Mouse (Mus musculus) midbrain, embryonic 14.5 days (tissue): Measurements from ENCODE around the gene Flrt1. TPM values are rescaled to one million over a fixed set of nuclear protein-coding genes. Genes with fewer than 3 reads are reported as not detected.

ENCODE experiments used
- ATAC-seq: fragments of 200-750 bp; cut with Nextera tagmentation; 2 replicates; pipeline ENCODE4 v1.8.0; 2017; ENCODE audit warnings: moderate number of reproducible peaks, moderate library complexity; ENCODE audit not compliant: low FRiP score, low TSS enrichment
- DNase-seq: peaks from one replicate; pipeline ENCODE4 v3.0.0-alpha.2; 2015
- H3K27ac ChIP-seq: fragments of 300-500 bp; sonication (generic); replicated peaks from 2 replicates; pipeline ENCODE4 v1.5.1; 2014; ENCODE audit warnings: mild to moderate bottlenecking, low read depth, low read length, moderate library complexity
- H3K27me3 ChIP-seq: fragments of 300-500 bp; sonication (generic); 2 replicates; pipeline ENCODE4 v1.6.1; 2014; ENCODE audit warnings: low read length, control low read depth, mixed read lengths; ENCODE audit not compliant: control insufficient read depth, insufficient read depth
- H3K36me3 ChIP-seq: fragments of 300-500 bp; sonication (generic); 2 replicates; pipeline ENCODE4 v1.6.1; 2014; ENCODE audit warnings: low read length, control low read depth; ENCODE audit not compliant: control insufficient read depth, insufficient read depth
- H3K4me1 ChIP-seq: fragments of 300-500 bp; sonication (generic); 2 replicates; pipeline ENCODE4 v1.6.1; 2014; ENCODE audit warnings: mild to moderate bottlenecking, antibody characterized with exemption, low read length, control low read depth; ENCODE audit not compliant: control insufficient read depth, insufficient read depth
- H3K4me2 ChIP-seq: fragments of 300-500 bp; sonication (generic); 2 replicates; pipeline ENCODE4 v1.6.1; 2014; ENCODE audit warnings: mild to moderate bottlenecking, low read length, moderate library complexity
- H3K4me3 ChIP-seq: fragments of 300-500 bp; sonication (generic); replicated peaks from 2 replicates; pipeline ENCODE4 v1.5.1; 2014; ENCODE audit warnings: low read depth, low read length
- H3K9ac ChIP-seq: fragments of 300-500 bp; sonication (generic); replicated peaks from 2 replicates; pipeline ENCODE4 v1.6.1; 2014; ENCODE audit warnings: mild to moderate bottlenecking, low read length, moderate library complexity
- H3K9me3 ChIP-seq: fragments of 300-500 bp; sonication (generic); 2 replicates; pipeline ENCODE4 v1.6.1; 2016; ENCODE audit warnings: low read length, control low read depth, mixed read lengths; ENCODE audit not compliant: control insufficient read depth
- WGBS: fragments of 180-500 bp; shearing (Covaris S2); extraction: QIAGEN DNeasy Blood & Tissue Kit; methylation state at CpG from one replicate; pipeline ENCODE4 v1.1.7; 2014; 5-methylcytosine and 5-hydroxymethylcytosine counted together
- polyA plus RNA-seq: library from polyadenylated mRNA; unstranded; fragments of >200 nt; fragmentation: Nextera tagmentation; extraction: Ambion mirVana; gene quantifications from 2 replicates; pipeline ENCODE4 v1.2.1, GENCODE M21; 2014

Flrt1 gene
- polyA plus RNA-seq, 1 experiment from 2014 or later, result 10.2 TPM

GRCm38 (mm10) chr19:7113574-7113973 is 8.0 kb upstream of the Flrt1 start:
- no peaks in the 10 kb centered on the region for H3K36me3 ChIP-seq
- peaks cover 56% of the 10 kb centered on the region for H3K4me1 ChIP-seq
- DNase-seq, result peak; percentile 66
- ATAC-seq, result no peak
- H3K27ac ChIP-seq, result peak overlapping the region; percentile 63
- no peaks in the 10 kb centered on the region for H3K9me3 ChIP-seq
- no peak overlapping the region for H3K4me3 ChIP-seq
- peak overlapping the region; percentile 18; the same call in 1 of the 2 replicates for H3K9ac ChIP-seq
- 0 out of 2 replicates have a peak, but pooled peaks cover 4% of the 10 kb centered on the region for H3K27me3 ChIP-seq
- 10% methylated on average over 14 of the region's 14 CpGs for WGBS
- H3K4me2 ChIP-seq, result no peak overlapping the region

GRCm38 (mm10) chr19:7112628-7113027 is 7.1 kb upstream of the Flrt1 start:
- no peak overlapping the region for H3K27ac ChIP-seq
- no peaks in the 10 kb centered on the region for H3K9me3 ChIP-seq
- H3K36me3 ChIP-seq, result no peaks in the 10 kb centered on the region
- no peak overlapping the region for H3K4me2 ChIP-seq
- no peak overlapping the region for H3K4me3 ChIP-seq
- no peak for ATAC-seq
- 0 out of 2 replicates have a peak, but pooled peaks cover 4% of the 10 kb centered on the region for H3K27me3 ChIP-seq
- H3K9ac ChIP-seq, result no peak overlapping the region
- DNase-seq, result peak; percentile 37
- peaks cover 56% of the 10 kb centered on the region for H3K4me1 ChIP-seq
- 13% methylated on average over 3 of the region's 3 CpGs for WGBS

GRCm38 (mm10) chr19:7111710-7112109 is 6.2 kb upstream of the Flrt1 start:
- no peaks in the 10 kb centered on the region for H3K9me3 ChIP-seq
- H3K27ac ChIP-seq, result no peak overlapping the region
- H3K4me2 ChIP-seq, result no peak overlapping the region
- H3K4me3 ChIP-seq, result no peak overlapping the region
- H3K27me3 ChIP-seq, result 0 out of 2 replicates have a peak, but pooled peaks cover 4% of the 10 kb centered on the region
- WGBS, result 69% methylated on average over 4 of the region's 4 CpGs
- no peak for ATAC-seq
- no peak for DNase-seq
- H3K9ac ChIP-seq, result no peak overlapping the region
- peaks cover 51% of the 10 kb centered on the region for H3K4me1 ChIP-seq
- H3K36me3 ChIP-seq, result no peaks in the 10 kb centered on the region

GRCm38 (mm10) chr19:7111309-7111708 is 5.8 kb upstream of the Flrt1 start:
- no peaks in the 10 kb centered on the region for H3K36me3 ChIP-seq
- no peaks in the 10 kb centered on the region for H3K27me3 ChIP-seq
- DNase-seq (no peak), ATAC-seq (no peak)
- peaks cover 47% of the 10 kb centered on the region for H3K4me1 ChIP-seq
- no peak overlapping the region for H3K4me2 ChIP-seq
- H3K27ac ChIP-seq, result no peak overlapping the region
- no peak overlapping the region for H3K4me3 ChIP-seq
- no peak overlapping the region for H3K9ac ChIP-seq
- WGBS, result 74% methylated on average over 6 of the region's 6 CpGs
- no peaks in the 10 kb centered on the region for H3K9me3 ChIP-seq

GRCm38 (mm10) chr19:7110875-7111274 is 5.3 kb upstream of the Flrt1 start:
- Histone ChIP-seq H3K4me3 (no peak overlapping the region), H3K4me1 (peaks cover 43% of the 10 kb centered on the region), H3K27me3 (no peaks in the 10 kb centered on the region), H3K9ac (0 out of 2 replicates have a peak overlapping the region, but pooled peaks have one; percentile 1), H3K36me3 (no peaks in the 10 kb centered on the region), H3K27ac (no peak overlapping the region), H3K4me2 (no peak overlapping the region), H3K9me3 (no peaks in the 10 kb centered on the region)
- no peak for ATAC-seq
- DNase-seq, result peak; percentile 31
- 43% methylated on average over 6 of the region's 6 CpGs for WGBS

- H3K27ac ChIP-seq, result no peak overlapping the region
- no peaks in the 10 kb centered on the region for H3K27me3 ChIP-seq
Measured at GRCm38 (mm10) chr19:7110097-7110496, 4.6 kb upstream of the Flrt1 start.

GRCm38 (mm10) chr19:7108114-7108905 is 2.8 kb upstream of the Flrt1 start:
- Histone ChIP-seq H3K27ac (no peak overlapping the region), H3K27me3 (no peaks in the 10 kb centered on the region), H3K9me3 (no peaks in the 10 kb centered on the region), H3K4me3 (no peak overlapping the region), H3K4me1 (peaks cover 44% of the 10 kb centered on the region), H3K9ac (no peak overlapping the region), H3K36me3 (no peaks in the 10 kb centered on the region), H3K4me2 (no peak overlapping the region)
- ATAC-seq (no peak), DNase-seq (peak; percentile 69)
- WGBS, result 49% methylated on average over 6 of the region's 6 CpGs

More at GRCm38 (mm10) chr19:7110097-7110496, 4.6 kb upstream of the Flrt1 start:
- Histone ChIP-seq H3K9me3 (no peaks in the 10 kb centered on the region), H3K4me2 (no peak overlapping the region), H3K4me1 (peaks cover 43% of the 10 kb centered on the region), H3K36me3 (no peaks in the 10 kb centered on the region), H3K9ac (no peak overlapping the region), H3K4me3 (no peak overlapping the region)
- 7% methylated on average over 5 of the region's 5 CpGs for WGBS
- DNase-seq (no peak), ATAC-seq (no peak)

- H3K4me3 ChIP-seq, result no peak overlapping the region
- no peak for ATAC-seq
- peaks cover 46% of the 10 kb centered on the region for H3K4me1 ChIP-seq
- H3K27ac ChIP-seq, result no peak overlapping the region
- 85% methylated on average over 4 of the region's 4 CpGs for WGBS
- no peak for DNase-seq
- no peaks in the 10 kb centered on the region for H3K36me3 ChIP-seq
- H3K4me2 ChIP-seq, result no peak overlapping the region
- H3K9me3 ChIP-seq, result no peaks in the 10 kb centered on the region
- H3K27me3 ChIP-seq, result no peaks in the 10 kb centered on the region
- no peak overlapping the region for H3K9ac ChIP-seq
Measured at GRCm38 (mm10) chr19:7107174-7107573, 1.6 kb upstream of the Flrt1 start.

- no peak overlapping the region for H3K27ac ChIP-seq
- ATAC-seq (no peak), DNase-seq (no peak)
- 86% methylated on average over 2 of the region's 2 CpGs for WGBS
- no peak overlapping the region for H3K9ac ChIP-seq
- H3K9me3 ChIP-seq, result no peaks in the 10 kb centered on the region
- no peaks in the 10 kb centered on the region for H3K36me3 ChIP-seq
- no peak overlapping the region for H3K4me3 ChIP-seq
- peaks cover 52% of the 10 kb centered on the region for H3K4me1 ChIP-seq
- no peaks in the 10 kb centered on the region for H3K27me3 ChIP-seq
- H3K4me2 ChIP-seq, result no peak overlapping the region
Measured at GRCm38 (mm10) chr19:7106566-7106965, 1.0 kb upstream of the Flrt1 start.
